Mouse (Mus musculus) liver, postnatal 0 days (tissue): ENCODE measurements around the gene Rhob. TPM values are rescaled to one million over a fixed set of nuclear protein-coding genes. Genes with fewer than 3 reads are reported as not detected.

Experiments used
- ATAC-seq: fragments of 200-750 bp; cut with Nextera tagmentation; 2 replicates; pipeline ENCODE4 v1.8.0; 2017; ENCODE audit warnings: mild to moderate bottlenecking, moderate library complexity
- DNase-seq: peaks from one replicate; pipeline ENCODE4 v3.0.0-alpha.2; 2016
- H3K27ac ChIP-seq: fragments of 300-500 bp; sonication (generic); 2 replicates; pipeline ENCODE4 v1.5.1; 2014; ENCODE audit warnings: antibody characterized with exemption, moderate library complexity, mild to moderate bottlenecking, low read depth
- H3K27me3 ChIP-seq: fragments of 300-500 bp; sonication (generic); 2 replicates; pipeline ENCODE4 v1.6.1; 2014; ENCODE audit warnings: low read length, control low read depth, mixed read lengths; ENCODE audit not compliant: insufficient read depth
- H3K36me3 ChIP-seq: fragments of 300-500 bp; sonication (generic); replicated peaks from 2 replicates; pipeline ENCODE4 v1.6.1; 2014; ENCODE audit warnings: mild to moderate bottlenecking, control low read depth, low read length, moderate library complexity, mixed read lengths; ENCODE audit not compliant: insufficient read depth
- H3K4me1 ChIP-seq: fragments of 300-500 bp; sonication (generic); 2 replicates; pipeline ENCODE4 v1.6.1; 2014; ENCODE audit warnings: antibody characterized with exemption, mild to moderate bottlenecking, control low read depth; ENCODE audit not compliant: insufficient read depth
- H3K4me2 ChIP-seq: fragments of 300-500 bp; sonication (generic); 2 replicates; pipeline ENCODE4 v1.6.1; 2014; ENCODE audit warnings: low read depth, mild to moderate bottlenecking, low read length, moderate library complexity, mixed read lengths
- H3K4me3 ChIP-seq: fragments of 300-500 bp; sonication (generic); 2 replicates; pipeline ENCODE4 v1.5.1; 2014; ENCODE audit warnings: low read depth, low read length
- H3K9ac ChIP-seq: fragments of 300-500 bp; sonication (generic); replicated peaks from 2 replicates; pipeline ENCODE4 v1.6.1; 2014; ENCODE audit warnings: mild to moderate bottlenecking, moderate library complexity
- H3K9me3 ChIP-seq: fragments of 300-500 bp; sonication (generic); 2 replicates; pipeline ENCODE4 v1.6.1; 2016; ENCODE audit warnings: mild to moderate bottlenecking, control low read depth, low read length, mixed read lengths
- CTCF ChIP-seq: sonication (generic); IDR thresholded peaks from 2 replicates; pipeline ENCODE4 v1.5.1; 2016; ENCODE audit warnings: antibody characterized with exemption, low read depth
- EP300 ChIP-seq: IDR thresholded peaks from 2 replicates; pipeline ENCODE4 v1.6.1; 2016; ENCODE audit warnings: antibody characterized with exemption, low read depth, mild to moderate bottlenecking
- WGBS: fragments of 180-500 bp; shearing (Covaris S2); extraction: QIAGEN DNeasy Blood & Tissue Kit; methylation state at CpG from one replicate; pipeline ENCODE4 v1.1.7; 2014; ENCODE audit not compliant: insufficient replicate concordance; 5-methylcytosine and 5-hydroxymethylcytosine counted together
- polyA plus RNA-seq: library from polyadenylated mRNA; unstranded; fragments of >200 nt; fragmentation: Nextera tagmentation; extraction: Ambion mirVana; gene quantifications from 2 replicates; pipeline ENCODE4 v1.2.1, GENCODE M21; 2015

The Rhob gene
- polyA plus RNA-seq, 1 experiment from 2014 or later = 6.9 TPM

GRCm38 (mm10) chr12:8496679-8497313 is 3.0 kb downstream of the Rhob start:
- 51% methylated on average over 2 of the region's 2 CpGs for WGBS
- ATAC-seq = no peak
- peak overlapping the region; percentile 81; the same call in 1 of the 2 replicates for H3K27ac ChIP-seq
- no peaks in the 10 kb centered on the region for H3K27me3 ChIP-seq
- no peak for TF ChIP-seq CTCF
- TF ChIP-seq EP300 = no peak
- DNase-seq = no peak
- H3K4me2 ChIP-seq = peak overlapping the region; percentile 72
- H3K9me3 ChIP-seq = no peaks in the 10 kb centered on the region
- H3K9ac ChIP-seq = no peak overlapping the region
- peak overlapping the region; percentile 85; the same call in 1 of the 2 replicates for H3K4me3 ChIP-seq
- H3K36me3 ChIP-seq = no peaks in the 10 kb centered on the region
- H3K4me1 ChIP-seq = peaks cover 26% of the 10 kb centered on the region

- Histone ChIP-seq H3K9ac (peak overlapping the region; percentile 35; the same call in 1 of the 2 replicates), H3K36me3 (no peaks in the 10 kb centered on the region), H3K9me3 (no peaks in the 10 kb centered on the region), H3K4me3 (no peak overlapping the region), H3K27me3 (no peaks in the 10 kb centered on the region), H3K4me1 (peaks cover 22% of the 10 kb centered on the region), H3K4me2 (peak overlapping the region; percentile 72), H3K27ac (peak overlapping the region; percentile 81)
- ATAC-seq (no peak), DNase-seq (peak; percentile 42)
- no peak for TF ChIP-seq EP300
- no peak for TF ChIP-seq CTCF
- 35% methylated on average over 15 of the region's 15 CpGs for WGBS
These were observed 3.7 kb downstream of the Rhob start for GRCm38 (mm10) chr12:8495881-8496678.

GRCm38 (mm10) chr12:8494675-8495074 is 5.1 kb downstream of the Rhob start:
- DNase-seq (no peak), ATAC-seq (no peak)
- Histone ChIP-seq H3K4me2 (no peak overlapping the region), H3K9ac (no peak overlapping the region), H3K4me3 (no peak overlapping the region), H3K4me1 (peaks cover 18% of the 10 kb centered on the region), H3K27ac (no peak overlapping the region), H3K9me3 (no peaks in the 10 kb centered on the region), H3K27me3 (no peaks in the 10 kb centered on the region), H3K36me3 (no peaks in the 10 kb centered on the region)
- no peak for TF ChIP-seq CTCF
- TF ChIP-seq EP300 = no peak
- WGBS = 56% methylated on average over 3 of the region's 3 CpGs

GRCm38 (mm10) chr12:8493386-8493785 is 6.4 kb downstream of the Rhob start:
- DNase-seq (no peak), ATAC-seq (no peak)
- Histone ChIP-seq H3K4me3 (no peak overlapping the region), H3K4me2 (no peak overlapping the region), H3K9me3 (no peaks in the 10 kb centered on the region), H3K27ac (no peak overlapping the region), H3K9ac (no peak overlapping the region), H3K36me3 (no peaks in the 10 kb centered on the region), H3K4me1 (peaks cover 18% of the 10 kb centered on the region), H3K27me3 (no peaks in the 10 kb centered on the region)
- WGBS = 40% methylated on average over 3 of the region's 3 CpGs
- TF ChIP-seq CTCF = no peak
- TF ChIP-seq EP300 = no peak

GRCm38 (mm10) chr12:8489098-8489497 is 10.7 kb downstream of the Rhob start:
- H3K4me3 ChIP-seq = no peak overlapping the region
- 79% methylated on average over 4 of the region's 4 CpGs for WGBS
- no peak for ATAC-seq

GRCm38 (mm10) chr12:8488652-8488980 is 11.2 kb downstream of the Rhob start:
- Histone ChIP-seq H3K9me3 (no peaks in the 10 kb centered on the region), H3K9ac (no peak overlapping the region), H3K36me3 (no peaks in the 10 kb centered on the region), H3K4me1 (no peaks in the 10 kb centered on the region), H3K27ac (no peak overlapping the region), H3K27me3 (no peaks in the 10 kb centered on the region), H3K4me2 (no peak overlapping the region), H3K4me3 (no peak overlapping the region)
- TF ChIP-seq CTCF (no peak), EP300 (no peak)
- 67% methylated on average over 4 of the region's 4 CpGs for WGBS
- DNase-seq (no peak), ATAC-seq (no peak)

More at GRCm38 (mm10) chr12:8489098-8489497, 10.7 kb downstream of the Rhob start:
- DNase-seq = no peak
- no peaks in the 10 kb centered on the region for H3K27me3 ChIP-seq
- H3K36me3 ChIP-seq = no peaks in the 10 kb centered on the region
- H3K9me3 ChIP-seq = no peaks in the 10 kb centered on the region
- H3K4me2 ChIP-seq = no peak overlapping the region
- no peak overlapping the region for H3K9ac ChIP-seq
- H3K27ac ChIP-seq = no peak overlapping the region
- TF ChIP-seq CTCF (no peak), EP300 (no peak)
- no peaks in the 10 kb centered on the region for H3K4me1 ChIP-seq
